Mouse (Mus musculus): ENCODE measurements around the gene Scfd2. TPM values are rescaled to one million over a fixed set of nuclear protein-coding genes. Genes with fewer than 3 reads are reported as not detected.

Scfd2 gene
- polyA plus RNA-seq, 1 experiment from 2014 or later: 17.1 TPM

DNA sequence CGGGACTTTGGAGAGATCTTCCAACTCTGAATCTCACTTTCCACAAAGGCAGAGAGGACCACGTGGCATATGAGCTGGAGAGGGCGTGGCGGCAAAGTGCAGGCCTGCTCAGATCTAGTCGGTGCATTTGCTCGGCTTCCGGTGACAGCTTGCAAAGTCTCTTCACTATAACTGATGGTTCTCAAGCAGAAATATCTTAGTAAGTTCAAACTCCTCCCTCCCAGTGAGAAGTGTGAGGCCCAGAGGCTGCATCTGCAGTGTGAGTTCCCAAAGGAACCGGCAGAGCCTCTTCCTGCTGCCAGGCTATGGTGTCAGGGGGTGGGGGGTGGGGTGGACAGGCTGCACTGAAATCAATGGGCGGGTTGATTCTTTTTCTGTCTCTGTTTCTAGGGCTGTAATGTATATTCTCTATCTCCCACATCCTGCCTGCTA, 271.2 kb downstream of the Scfd2 start:
- H3K27me3 ChIP-seq: no peaks in the 10 kb centered on the region
- H3K9ac ChIP-seq: no peak overlapping the region
- 0 out of 2 replicates have a peak, but pooled peaks have one; percentile 32 for ATAC-seq (ENCODE audit: low FRiP score)
- no peak overlapping the region for H3K4me3 ChIP-seq
- peak overlapping the region; percentile 30; the same call in 1 of the 2 replicates for H3K27ac ChIP-seq
- H3K9me3 ChIP-seq (replicated peaks): no peaks in the 10 kb centered on the region
- peaks cover 27% of the 10 kb centered on the region for H3K4me1 ChIP-seq
- H3K4me2 ChIP-seq (replicated peaks): no peak overlapping the region
- H3K36me3 ChIP-seq: no peaks in the 10 kb centered on the region
- 43% methylated on average over 9 of the region's 9 CpGs for WGBS

- H3K4me1 ChIP-seq: peaks cover 21% of the 10 kb centered on the region
- no peak overlapping the region; the same call in 1 of the 2 replicates for H3K27ac ChIP-seq
- no peaks in the 10 kb centered on the region for H3K36me3 ChIP-seq
- ATAC-seq (ENCODE audit: low FRiP score): no peak
- no peak overlapping the region for H3K4me2 ChIP-seq (replicated peaks)
- no peaks in the 10 kb centered on the region for H3K9me3 ChIP-seq (replicated peaks)
- H3K9ac ChIP-seq: no peak overlapping the region
- no peaks in the 10 kb centered on the region for H3K27me3 ChIP-seq
- no peak overlapping the region for H3K4me3 ChIP-seq
- 74% methylated on average over 4 of the region's 4 CpGs for WGBS
Observed at GRCm38 (mm10) chr5:74256705-74257104, 274.9 kb downstream of the Scfd2 start.

DNA sequence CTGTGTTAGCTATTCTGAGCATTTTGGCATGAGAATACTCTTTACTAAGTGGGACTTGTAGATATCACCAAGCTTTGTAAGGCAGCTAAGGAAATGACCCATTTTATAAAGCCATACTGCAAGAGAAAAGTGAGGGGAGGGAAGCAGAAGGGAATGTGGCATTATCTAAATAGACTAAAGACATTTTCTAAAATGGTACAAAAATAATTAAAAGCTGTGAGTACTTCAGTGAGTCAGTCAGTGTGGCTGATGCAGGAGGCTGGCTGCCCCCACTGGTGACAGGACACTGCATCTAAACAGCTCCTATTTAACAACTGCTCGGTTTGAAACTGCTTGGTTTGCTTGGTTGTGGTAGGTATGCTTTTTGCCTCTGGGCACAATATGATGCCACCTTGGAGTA, 276.6 kb downstream of the Scfd2 start:
- Histone ChIP-seq H3K27ac (no peak overlapping the region), H3K4me3 (no peak overlapping the region), H3K4me2 (replicated peaks) (no peak overlapping the region), H3K9me3 (replicated peaks) (no peaks in the 10 kb centered on the region), H3K27me3 (no peaks in the 10 kb centered on the region), H3K9ac (no peak overlapping the region), H3K4me1 (peaks cover 12% of the 10 kb centered on the region), H3K36me3 (no peaks in the 10 kb centered on the region)
- no peak for ATAC-seq (ENCODE audit: low FRiP score)
- 68% methylated on average over 1 of the region's 1 CpGs for WGBS

GRCm38 (mm10) chr5:74253724-74254328, 277.7 kb downstream of the Scfd2 start:
- H3K27ac ChIP-seq: no peak overlapping the region
- ATAC-seq (ENCODE audit: low FRiP score): no peak

GRCm38 (mm10) chr5:74252672-74253286, 278.8 kb downstream of the Scfd2 start:
- WGBS: 82% methylated on average over 6 of the region's 6 CpGs
- Histone ChIP-seq H3K4me1 (peaks cover 10% of the 10 kb centered on the region), H3K27me3 (no peaks in the 10 kb centered on the region), H3K9ac (no peak overlapping the region), H3K27ac (no peak overlapping the region), H3K36me3 (no peaks in the 10 kb centered on the region), H3K4me2 (replicated peaks) (no peak overlapping the region), H3K9me3 (replicated peaks) (no peaks in the 10 kb centered on the region), H3K4me3 (no peak overlapping the region)
- no peak for ATAC-seq (ENCODE audit: low FRiP score)

More at GRCm38 (mm10) chr5:74253724-74254328, 277.7 kb downstream of the Scfd2 start:
- Histone ChIP-seq H3K27me3 (no peaks in the 10 kb centered on the region), H3K4me3 (no peak overlapping the region), H3K4me2 (replicated peaks) (no peak overlapping the region), H3K4me1 (peaks cover 10% of the 10 kb centered on the region), H3K36me3 (no peaks in the 10 kb centered on the region), H3K9me3 (replicated peaks) (no peaks in the 10 kb centered on the region), H3K9ac (no peak overlapping the region)
- WGBS: 68% methylated on average over 7 of the region's 7 CpGs

DNA sequence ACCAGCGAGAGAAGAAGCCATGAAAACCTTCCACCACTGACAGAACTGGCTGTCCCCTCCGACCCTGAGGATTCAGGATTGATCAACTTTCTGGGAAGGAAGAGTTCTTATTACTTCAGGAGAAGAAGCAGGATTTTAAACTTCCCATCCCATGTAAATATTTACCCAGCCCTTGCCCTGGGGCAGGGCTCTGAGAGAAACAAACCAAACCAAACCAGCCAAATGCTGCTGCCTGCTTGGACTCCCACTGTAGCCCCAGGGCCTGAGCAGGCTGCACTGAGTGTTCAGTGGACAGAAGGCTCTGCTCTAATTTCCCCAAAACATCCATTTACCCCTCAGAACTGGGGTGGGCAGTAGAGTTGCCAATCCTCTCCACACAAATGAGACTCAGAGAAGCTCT, 280.6 kb downstream of the Scfd2 start:
- Histone ChIP-seq H3K9ac (no peak overlapping the region), H3K27me3 (no peaks in the 10 kb centered on the region), H3K27ac (no peak overlapping the region), H3K4me1 (peaks cover 20% of the 10 kb centered on the region), H3K36me3 (no peaks in the 10 kb centered on the region), H3K9me3 (replicated peaks) (no peaks in the 10 kb centered on the region), H3K4me3 (no peak overlapping the region), H3K4me2 (replicated peaks) (no peak overlapping the region)
- ATAC-seq (ENCODE audit: low FRiP score): no peak
- WGBS: 77% methylated on average over 2 of the region's 2 CpGs

GRCm38 (mm10) chr5:74250308-74250707, 281.3 kb downstream of the Scfd2 start:
- ATAC-seq (ENCODE audit: low FRiP score): no peak
- WGBS: 54% methylated on average over 7 of the region's 7 CpGs

DNA sequence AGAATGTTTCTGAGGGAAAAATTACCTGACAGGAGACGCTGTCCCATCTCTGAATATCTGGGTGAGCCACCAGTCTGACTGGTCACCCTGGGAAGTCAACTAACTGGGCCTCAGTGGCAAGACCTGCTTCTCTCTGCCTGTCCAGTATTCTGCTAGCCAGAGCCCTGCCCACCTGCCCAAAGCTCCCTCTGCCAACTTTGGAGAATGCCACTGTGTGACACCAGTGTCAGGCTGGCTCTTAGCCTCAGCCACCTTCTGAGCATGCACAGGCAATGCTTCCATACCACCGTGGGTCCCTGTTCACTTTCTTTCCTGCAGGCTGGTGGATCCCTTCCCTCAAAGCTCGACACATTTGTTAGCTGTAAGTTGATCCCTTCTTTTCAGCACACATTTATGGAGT, 281.8 kb downstream of the Scfd2 start:
- H3K27me3 ChIP-seq: no peaks in the 10 kb centered on the region
- H3K9ac ChIP-seq: no peak overlapping the region
- H3K4me1 ChIP-seq: peaks cover 20% of the 10 kb centered on the region
- WGBS: 71% methylated on average over 3 of the region's 3 CpGs
- no peaks in the 10 kb centered on the region for H3K9me3 ChIP-seq (replicated peaks)
- no peak for ATAC-seq (ENCODE audit: low FRiP score)
- H3K4me3 ChIP-seq: no peak overlapping the region
- no peak overlapping the region for H3K4me2 ChIP-seq (replicated peaks)
- H3K36me3 ChIP-seq: no peaks in the 10 kb centered on the region
- 0 out of 2 replicates have a peak overlapping the region, but pooled peaks have one; percentile 1 for H3K27ac ChIP-seq

More at GRCm38 (mm10) chr5:74250308-74250707, 281.3 kb downstream of the Scfd2 start:
- no peaks in the 10 kb centered on the region for H3K36me3 ChIP-seq
- peaks cover 20% of the 10 kb centered on the region for H3K4me1 ChIP-seq
- H3K9ac ChIP-seq: no peak overlapping the region
- H3K27ac ChIP-seq: no peak overlapping the region
- H3K4me3 ChIP-seq: no peak overlapping the region
- no peaks in the 10 kb centered on the region for H3K27me3 ChIP-seq
- no peak overlapping the region for H3K4me2 ChIP-seq (replicated peaks)
- no peaks in the 10 kb centered on the region for H3K9me3 ChIP-seq (replicated peaks)

- H3K27ac ChIP-seq: 0 out of 2 replicates have a peak overlapping the region, but pooled peaks have one; percentile 17
Observed at GRCm38 (mm10) chr5:74246971-74247370, 284.6 kb downstream of the Scfd2 start.

DNA sequence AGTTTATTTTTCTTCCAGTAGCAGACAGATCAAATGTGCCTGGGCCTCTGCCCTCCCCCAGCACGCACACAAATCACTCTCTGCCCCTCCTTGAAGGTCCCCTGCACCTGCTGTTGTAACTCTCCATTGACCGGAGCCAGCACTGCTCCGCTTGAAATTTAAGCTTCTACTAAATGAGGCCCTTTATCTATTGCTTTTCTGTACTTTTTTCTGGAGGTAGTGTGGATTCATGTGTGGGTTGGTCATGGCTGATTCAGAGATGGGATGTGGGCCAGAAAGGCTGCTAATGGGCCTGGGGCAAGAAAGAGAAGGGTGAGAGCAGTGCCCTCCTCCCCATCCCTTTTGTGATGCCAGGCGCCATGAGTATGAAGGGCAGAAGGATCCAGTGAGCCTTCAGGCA, 285.1 kb downstream of the Scfd2 start:
- ATAC-seq (ENCODE audit: low FRiP score): no peak
- H3K9ac ChIP-seq: no peak overlapping the region
- peaks cover 19% of the 10 kb centered on the region for H3K4me1 ChIP-seq
- no peak overlapping the region for H3K4me3 ChIP-seq
- no peaks in the 10 kb centered on the region for H3K9me3 ChIP-seq (replicated peaks)
- no peaks in the 10 kb centered on the region for H3K36me3 ChIP-seq
- no peak overlapping the region for H3K4me2 ChIP-seq (replicated peaks)
- H3K27ac ChIP-seq: 0 out of 2 replicates have a peak overlapping the region, but pooled peaks have one; percentile 17
- H3K27me3 ChIP-seq: no peaks in the 10 kb centered on the region
- WGBS: 59% methylated on average over 4 of the region's 4 CpGs

More at GRCm38 (mm10) chr5:74246971-74247370, 284.6 kb downstream of the Scfd2 start:
- H3K4me3 ChIP-seq: no peak overlapping the region
- no peak overlapping the region for H3K9ac ChIP-seq
- ATAC-seq (ENCODE audit: low FRiP score): no peak
- H3K36me3 ChIP-seq: no peaks in the 10 kb centered on the region
- no peaks in the 10 kb centered on the region for H3K27me3 ChIP-seq
- H3K9me3 ChIP-seq (replicated peaks): no peaks in the 10 kb centered on the region
- no peak overlapping the region for H3K4me2 ChIP-seq (replicated peaks)
- 80% methylated on average over 3 of the region's 3 CpGs for WGBS
- H3K4me1 ChIP-seq: peaks cover 19% of the 10 kb centered on the region

- Histone ChIP-seq H3K27ac (no peak overlapping the region), H3K4me2 (replicated peaks) (no peak overlapping the region), H3K4me3 (no peak overlapping the region), H3K36me3 (no peaks in the 10 kb centered on the region), H3K9me3 (replicated peaks) (no peaks in the 10 kb centered on the region), H3K27me3 (no peaks in the 10 kb centered on the region), H3K9ac (no peak overlapping the region), H3K4me1 (peaks cover 19% of the 10 kb centered on the region)
- ATAC-seq (ENCODE audit: low FRiP score): no peak
- WGBS: 89% methylated on average over 8 of the region's 8 CpGs
Observed at GRCm38 (mm10) chr5:74245641-74246145, 285.9 kb downstream of the Scfd2 start.

- no peak for ATAC-seq (ENCODE audit: low FRiP score)
- H3K4me2 ChIP-seq (replicated peaks): no peak overlapping the region
- no peak overlapping the region for H3K27ac ChIP-seq
- no peak overlapping the region for H3K9ac ChIP-seq
- no peaks in the 10 kb centered on the region for H3K36me3 ChIP-seq
- no peaks in the 10 kb centered on the region for H3K27me3 ChIP-seq
- WGBS: 86% methylated on average over 14 of the region's 14 CpGs
- H3K4me3 ChIP-seq: no peak overlapping the region
- peaks cover 18% of the 10 kb centered on the region for H3K4me1 ChIP-seq
- H3K9me3 ChIP-seq (replicated peaks): no peaks in the 10 kb centered on the region
Observed at GRCm38 (mm10) chr5:74244406-74245019, 287.0 kb downstream of the Scfd2 start.
